Mouse (Mus musculus): ENCODE results near the gene Gm21958.
"Not testable (repeated sequence)": the region's sequence is repeated elsewhere in the genome, so short reads cannot be mapped to it uniquely, and the experiment has no call there.

The Gm21958 gene

DNA sequence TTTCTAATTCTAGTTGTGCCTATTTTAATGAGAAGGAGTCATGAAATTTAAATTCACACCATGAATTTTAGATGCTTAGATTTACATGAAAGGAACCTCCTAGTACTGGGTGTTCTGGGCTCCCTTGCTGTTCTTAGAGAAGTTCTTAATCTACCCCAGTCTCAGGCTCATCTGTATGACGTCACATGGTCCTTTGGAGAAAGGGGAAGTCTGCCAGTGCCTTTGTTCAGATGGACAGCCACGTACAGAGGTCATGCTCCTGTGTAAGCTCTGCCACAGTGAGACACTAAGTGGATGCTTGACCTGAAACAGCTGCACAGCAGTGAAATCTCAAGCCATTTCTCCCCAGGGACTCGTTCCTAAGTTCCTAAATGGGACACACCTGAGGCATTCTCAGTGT, 4.8 kb upstream of the Gm21958 start:
- no peak for DNase-seq

DNA sequence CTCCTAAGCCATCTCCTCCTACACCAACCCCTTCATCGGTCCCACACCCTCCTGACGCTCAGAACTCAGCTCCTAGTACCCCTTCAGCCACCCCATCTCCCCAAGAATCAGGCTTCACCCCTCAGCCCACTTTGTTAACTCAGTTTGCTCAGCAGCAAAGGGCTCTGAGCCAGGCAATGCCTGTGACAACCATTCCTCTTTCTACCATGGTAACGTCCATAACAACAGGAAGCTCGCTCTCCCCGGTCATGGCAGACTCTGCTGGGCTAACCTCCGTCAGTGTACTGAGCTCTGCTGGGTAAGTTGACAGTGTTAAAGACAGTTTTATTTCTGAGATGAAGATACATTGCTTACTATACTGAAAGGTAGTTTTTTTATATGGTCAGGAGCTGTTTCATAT, 3.2 kb upstream of the Gm21958 start:
- DNase-seq = no peak

- no peak for DNase-seq
Observed at GRCm38 (mm10) chr3:54715461-54715860, 1.3 kb upstream of the Gm21958 start.

DNA sequence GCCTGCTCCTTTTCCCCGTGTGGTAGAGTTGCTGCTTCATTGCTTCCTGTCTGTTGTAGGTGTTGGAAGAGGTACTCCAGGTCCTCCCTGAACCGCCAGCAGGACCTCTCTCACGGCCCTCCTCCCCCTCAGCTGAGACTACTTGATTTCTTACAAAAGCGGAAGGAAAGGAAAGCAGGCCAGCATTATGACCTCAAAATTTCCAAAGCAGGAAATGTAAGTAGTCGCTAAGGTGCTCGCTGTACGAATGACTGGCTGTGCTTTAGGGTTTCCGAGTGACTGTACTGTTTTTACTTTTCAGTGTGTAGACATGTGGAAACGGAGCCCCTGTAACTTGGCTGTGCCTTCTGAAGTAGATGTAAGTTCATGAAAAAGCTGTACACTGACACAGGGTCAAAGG, 5.2 kb downstream of the Gm21958 start:
- no peak for DNase-seq

- not testable (repeated sequence) for DNase-seq
Observed at GRCm38 (mm10) chr3:54704106-54704505, 10.0 kb downstream of the Gm21958 start.

DNA sequence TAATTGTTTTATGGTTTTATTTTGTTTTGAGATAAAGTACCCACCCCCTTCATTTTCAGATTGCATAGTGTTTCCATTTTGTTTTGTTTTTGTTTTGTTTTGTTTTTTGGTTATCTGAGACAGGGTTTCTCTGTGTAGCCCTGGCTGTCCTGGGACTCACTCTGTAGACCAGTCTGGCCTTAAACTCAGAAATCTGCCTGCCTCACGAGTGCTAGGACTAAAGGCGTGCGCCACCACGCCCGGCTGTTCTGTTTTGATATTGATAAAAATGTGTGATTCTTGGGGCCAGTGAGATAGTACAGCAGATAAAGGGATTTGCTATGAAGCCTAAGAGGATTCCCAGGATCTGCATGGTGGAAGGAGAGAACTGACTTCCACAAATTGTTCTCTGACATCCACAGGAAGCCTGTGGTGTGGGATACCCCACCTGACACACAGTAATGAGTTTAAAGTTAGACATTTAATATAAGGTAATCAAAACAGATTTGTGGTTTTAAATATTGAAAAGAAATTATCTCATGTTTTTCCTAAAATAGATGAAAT, 14.3 kb downstream of the Gm21958 start:
- no peak for DNase-seq

- DNase-seq = no peak
Observed at GRCm38 (mm10) chr3:54693056-54693415, 21.1 kb downstream of the Gm21958 start.

- peak; percentile 93 to 97 for DNase-seq
Observed at GRCm38 (mm10) chr3:54692202-54693055, 21.7 kb downstream of the Gm21958 start, which contains the start of gene Supt20. Gene Supt20 (plus strand): TSS chr3:54692807.

DNA sequence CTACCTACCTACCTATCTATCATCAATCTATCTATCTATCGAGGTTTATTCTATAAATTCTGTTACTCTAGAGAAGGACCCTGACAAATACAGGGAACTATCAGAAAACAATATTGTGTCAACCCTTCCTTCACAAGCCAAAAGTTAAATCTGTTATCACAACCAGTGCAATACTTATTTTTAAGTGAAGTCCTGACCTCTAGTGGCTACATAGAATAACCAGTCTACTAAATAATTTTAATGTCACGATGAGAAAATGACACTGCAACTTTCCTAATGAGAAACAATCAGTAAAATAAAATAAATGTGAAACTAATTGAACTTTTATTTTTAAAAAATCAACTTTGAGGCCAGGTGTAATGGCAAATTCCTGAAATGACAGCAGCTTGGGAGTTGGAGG, 25.1 kb downstream of the Gm21958 start:
- DNase-seq = no peak

DNA sequence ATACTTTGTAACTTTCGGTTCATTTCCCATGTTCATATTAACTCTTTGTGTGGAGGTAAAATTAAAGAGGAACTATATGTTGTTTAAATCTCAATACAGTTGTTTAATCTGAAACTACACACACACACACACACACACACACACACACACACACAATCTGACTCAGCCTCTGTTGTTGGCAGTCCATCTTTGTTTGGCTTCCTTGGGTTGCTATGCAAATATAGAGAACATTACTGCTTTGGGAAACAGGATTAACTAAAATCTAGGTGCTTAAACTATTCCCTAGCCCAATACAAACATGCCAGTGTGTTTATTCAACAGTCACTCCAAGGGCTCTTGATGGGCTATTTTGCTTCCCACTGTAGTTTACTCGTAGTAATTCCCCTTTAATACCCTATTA, 26.9 kb downstream of the Gm21958 start:
- no peak for DNase-seq

DNA sequence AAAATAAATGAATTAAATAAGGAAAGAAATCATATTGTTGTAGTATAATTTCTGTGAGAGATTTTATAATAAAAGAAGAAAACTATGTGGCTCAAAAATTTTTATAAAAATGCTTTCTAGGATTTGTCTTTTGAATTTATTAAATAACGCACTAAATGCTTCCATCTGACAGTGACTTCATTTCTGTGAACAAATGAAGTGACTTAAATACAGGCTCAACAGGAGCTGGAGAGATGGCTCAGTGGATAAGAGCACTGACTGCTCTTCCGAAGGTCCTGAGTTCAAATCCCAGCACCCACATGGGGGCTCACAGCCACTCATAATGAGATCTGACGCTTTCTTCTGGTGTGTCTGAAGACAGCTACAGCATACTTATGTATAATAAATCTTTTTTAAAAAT, 29.0 kb downstream of the Gm21958 start:
- DNase-seq = no peak

DNA sequence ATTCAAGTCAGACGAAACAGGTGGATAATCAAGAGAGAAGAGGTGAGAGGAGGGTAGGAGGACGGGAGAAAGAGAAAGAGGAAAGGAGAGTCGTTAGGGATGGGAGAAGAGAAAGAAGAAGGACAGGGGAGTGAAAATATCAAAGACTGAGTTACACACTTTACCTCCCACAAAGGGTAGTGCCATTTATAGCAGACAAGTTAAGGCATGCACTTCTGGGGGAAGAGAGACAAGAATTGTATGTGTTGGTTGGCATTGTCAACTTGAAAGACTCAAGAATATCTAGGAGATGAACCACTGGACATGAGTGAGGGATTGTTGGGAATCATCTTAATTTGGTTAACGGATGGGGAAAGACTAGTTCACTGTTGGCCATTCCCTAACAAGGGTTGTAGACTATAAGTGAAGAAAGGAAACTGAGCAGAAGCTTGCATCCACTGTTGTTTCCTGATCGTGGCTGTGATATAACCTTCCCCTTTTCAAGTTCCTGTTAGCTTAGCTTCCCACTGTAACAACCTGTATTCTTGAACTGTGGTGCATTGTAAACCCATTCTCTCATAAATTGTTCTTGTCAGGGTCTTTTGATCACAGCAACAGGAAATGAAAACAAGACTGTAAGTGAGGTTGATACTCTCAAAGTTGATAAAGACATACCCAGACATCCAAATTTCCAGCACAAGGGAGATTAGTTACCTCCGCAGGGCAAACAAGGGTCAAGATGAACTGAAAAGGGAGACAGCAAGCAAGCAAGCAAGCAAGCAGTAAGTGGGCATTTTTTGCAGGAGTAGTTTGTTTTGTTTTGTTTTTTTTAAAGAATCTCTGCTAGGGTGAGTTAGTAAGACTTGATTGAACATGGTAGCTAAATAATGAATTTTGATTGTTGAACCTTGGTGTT, 32.6 kb downstream of the Gm21958 start:
- DNase-seq = no peak

DNA sequence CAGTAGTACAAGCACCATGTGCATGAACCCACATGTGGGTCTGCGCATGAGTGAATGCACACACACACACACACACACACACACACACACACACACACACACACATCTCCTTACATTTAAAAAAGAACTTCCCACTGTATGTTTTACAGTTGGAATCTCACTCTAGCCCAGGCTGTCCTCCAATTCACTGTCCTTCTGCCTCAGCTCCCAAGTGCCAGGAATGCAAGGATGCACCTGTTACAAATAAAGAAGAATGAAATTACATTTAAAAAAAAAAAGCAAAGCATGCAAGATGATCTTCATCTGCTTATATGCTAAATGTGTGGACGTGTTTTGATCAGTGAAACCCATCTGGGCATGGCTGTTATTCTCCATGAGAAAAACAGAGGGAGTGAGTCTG, 37.3 kb downstream of the Gm21958 start:
- no peak for DNase-seq

- DNase-seq = peak in 1 of 2 experiments; percentile 60
Observed at GRCm38 (mm10) chr3:54672557-54673529, 41.3 kb downstream of the Gm21958 start.

DNA sequence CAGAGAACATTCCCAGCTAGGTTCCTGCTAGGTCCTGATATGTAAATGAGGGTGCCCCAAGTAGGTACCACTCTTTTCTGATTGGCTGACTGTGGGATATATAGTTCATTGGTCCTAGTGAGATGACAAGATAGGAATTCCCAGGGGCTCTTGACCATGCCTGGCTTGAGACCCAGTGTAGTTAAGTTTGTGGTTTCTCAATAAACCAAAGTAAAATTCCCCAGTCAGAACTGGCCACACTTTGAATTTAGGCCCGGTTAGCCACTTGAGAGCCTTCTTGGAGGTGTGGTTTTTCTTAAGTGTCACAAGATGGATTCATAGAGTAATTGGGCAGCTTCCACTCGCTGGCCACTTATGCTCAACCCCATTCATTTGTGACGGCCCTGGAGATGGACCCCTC, 42.0 kb downstream of the Gm21958 start:
- no peak for DNase-seq

DNA sequence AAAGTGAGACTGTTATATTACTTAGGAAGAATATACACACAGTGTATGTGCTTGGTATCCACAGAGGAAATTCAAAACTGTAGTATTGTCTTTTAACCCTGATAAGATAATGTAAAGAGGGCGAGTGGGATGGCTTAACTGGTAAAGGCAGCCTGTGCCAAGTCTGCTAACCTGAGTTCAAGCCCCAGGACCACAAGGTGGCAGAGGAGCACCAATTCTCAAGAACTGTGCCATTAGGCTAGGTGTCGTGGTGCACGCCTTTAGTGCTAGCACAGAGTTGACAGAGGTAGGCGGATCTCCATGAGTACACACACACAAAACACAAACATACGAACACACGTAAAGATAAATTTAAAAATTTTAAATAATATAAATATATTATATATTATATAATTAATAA, 44.6 kb downstream of the Gm21958 start:
- no peak for DNase-seq

- no peak for DNase-seq
Observed at GRCm38 (mm10) chr3:54668722-54669121, 45.4 kb downstream of the Gm21958 start.

DNA sequence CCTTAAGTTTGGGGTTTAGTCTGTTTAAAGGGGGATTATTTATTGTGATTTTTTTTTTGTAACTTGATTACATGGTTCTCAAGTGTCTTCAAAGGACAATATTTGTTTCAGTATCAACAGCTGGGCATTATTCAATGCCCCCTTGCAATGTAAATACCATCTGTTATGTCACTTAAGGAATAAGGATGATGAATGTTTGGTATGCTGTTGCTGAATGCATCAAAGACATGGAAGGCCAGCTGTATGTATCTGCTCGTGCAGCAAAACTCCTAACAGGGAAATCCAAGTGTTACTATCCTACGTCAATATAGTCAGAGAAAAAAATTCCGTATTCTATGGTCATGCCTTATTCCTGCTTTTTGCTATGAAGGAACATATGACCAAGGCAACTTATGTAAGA, 46.0 kb downstream of the Gm21958 start:
- DNase-seq = no peak
